In the genomic region with DNA sequence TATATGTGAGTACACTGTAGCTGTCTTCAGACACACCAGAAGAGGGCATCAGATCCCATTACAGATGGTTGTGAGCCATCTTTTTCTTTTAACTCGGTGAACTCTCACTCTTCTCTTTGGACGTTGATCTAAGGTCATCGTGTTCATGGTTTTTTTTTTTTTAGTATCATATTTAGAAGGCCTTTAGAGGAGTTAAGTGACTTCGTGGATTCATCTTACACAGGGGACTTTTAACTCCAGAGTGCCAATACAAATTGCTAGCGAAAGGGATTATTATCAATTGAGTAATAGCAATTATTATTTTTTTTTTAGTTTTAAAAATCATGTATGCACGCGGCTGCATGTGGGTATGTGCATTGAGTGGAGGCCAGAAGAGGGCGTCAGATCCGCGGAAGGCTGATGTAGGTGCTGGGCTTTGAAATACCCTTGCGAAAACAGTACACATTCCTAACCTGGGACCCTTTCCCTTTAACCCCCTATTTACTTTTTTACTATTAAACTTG, we compare ENCODE assay signal across 8 mouse cellular contexts. TPM values are rescaled to one million over a fixed set of nuclear protein-coding genes. Genes with fewer than 3 reads are reported as not detected.
DNase-seq lines count a peak whose midpoint lies in the region; ATAC-seq and TF ChIP-seq lines count a peak whose summit lies in the region.

No protein-coding gene starts in this region.

- H3K27me3 ChIP-seq in forebrain, embryonic 11.5 days (ENCODE audit: control insufficient read depth, insufficient read depth, low read length), result no peaks in the 10 kb centered on the region
- H3K27me3 ChIP-seq in intestine, embryonic 15.5 days (replicated peaks), result no peaks in the 10 kb centered on the region

- TF ChIP-seq CTCF in layer of hippocampus, adult 2 months (conservative IDR thresholded peaks at IDR 0.05), result peak; percentile 74
- TF ChIP-seq CTCF in lung, adult 2 months (IDR thresholded peaks at IDR 0.05; ENCODE audit: insufficient read depth, low read length), result peak; percentile 42; the same call in 1 of the 2 replicates

- ATAC-seq in forebrain, embryonic 11.5 days (replicated peaks; ENCODE audit: low FRiP score), result peak; percentile 85
- peak; percentile 87 for ATAC-seq in intestine, embryonic 15.5 days

- H3K4me3 ChIP-seq in layer of hippocampus, adult 2 months, result peak overlapping the region; percentile 61
- peak overlapping the region; percentile 56; the same call in 1 of the 2 replicates for H3K4me3 ChIP-seq in forebrain, embryonic 11.5 days (ENCODE audit: low read depth, low read length)
- peak overlapping the region; percentile 58 for H3K4me3 ChIP-seq in intestine, embryonic 15.5 days (replicated peaks)
- H3K4me3 ChIP-seq in lung, adult 2 months (replicated peaks; ENCODE audit: extremely low read depth, low read depth, low read length), result peak overlapping the region; percentile 36

- H3K4me2 ChIP-seq in forebrain, embryonic 11.5 days (ENCODE audit: low read depth, low read length, severe bottlenecking), result peak overlapping the region; percentile 53
- H3K4me2 ChIP-seq in intestine, embryonic 15.5 days (replicated peaks), result peak overlapping the region; percentile 69

- no peaks in the 10 kb centered on the region for H3K4me1 ChIP-seq in forebrain, embryonic 11.5 days (replicated peaks; ENCODE audit: control insufficient read depth, insufficient read depth, low read length)
- H3K4me1 ChIP-seq in intestine, embryonic 15.5 days (replicated peaks), result no peaks in the 10 kb centered on the region
- H3K4me1 ChIP-seq in lung, adult 2 months (ENCODE audit: control insufficient read depth, insufficient read depth, low read length), result no peaks in the 10 kb centered on the region

- no peak for TF ChIP-seq POLR2A in lung, adult 2 months (IDR thresholded peaks at IDR 0.05; ENCODE audit: borderline replicate concordance, extremely low read depth, low read depth, low read length)

- DNase-seq in layer of hippocampus, adult 2 months (ENCODE audit: low spot score in 2 of 2), result peak in 1 of 2 experiments; percentile 46
- no peak for DNase-seq in layer of hippocampus, adult 9-10 months (ENCODE audit: low spot score)
- peak; percentile 5 for DNase-seq in WW6 (ENCODE audit: low read depth, low spot score)
- no peak for DNase-seq in forebrain, embryonic 11.5 days (ENCODE audit: low spot score)
- no peak for DNase-seq in lung, adult 2 months
- peak; percentile 63 to 72 for DNase-seq in right cerebral cortex, postnatal 10 days (ENCODE audit: low spot score in 2 of 2)
- DNase-seq in ovary, adult 18-20 months (ENCODE audit: low spot score), result no peak

- peak overlapping the region; percentile 84 for H3K27ac ChIP-seq in layer of hippocampus, adult 2 months
- peak overlapping the region; percentile 82 for H3K27ac ChIP-seq in forebrain, embryonic 11.5 days (ENCODE audit: low read depth, low read length)
- H3K27ac ChIP-seq in intestine, embryonic 15.5 days, result peak overlapping the region; percentile 81

- H3K9me3 ChIP-seq in forebrain, embryonic 11.5 days (ENCODE audit: control insufficient read depth, low read length), result no peaks in the 10 kb centered on the region
- no peaks in the 10 kb centered on the region for H3K9me3 ChIP-seq in intestine, embryonic 15.5 days

- 4% methylated on average over 11 of the region's 11 CpGs for WGBS in forebrain, embryonic 11.5 days
- WGBS in intestine, embryonic 15.5 days, result 4% methylated on average over 11 of the region's 11 CpGs
- WGBS in lung, adult 2 months, result 2% methylated on average over 11 of the region's 11 CpGs

- no peaks in the 10 kb centered on the region for H3K36me3 ChIP-seq in forebrain, embryonic 11.5 days (ENCODE audit: control insufficient read depth, insufficient read depth, low read length)
- H3K36me3 ChIP-seq in intestine, embryonic 15.5 days, result no peaks in the 10 kb centered on the region

- peak overlapping the region; percentile 88 for H3K9ac ChIP-seq in forebrain, embryonic 11.5 days (ENCODE audit: low read length)
- H3K9ac ChIP-seq in intestine, embryonic 15.5 days, result no peak overlapping the region

RNA-seq across cellular contexts. Expression of gene Xrcc5, which starts 0.5 kb away (rescaled TPM):
- total RNA-seq in layer of hippocampus, adult 2 months (2021), result 10 to 100 TPM; 14.2 to 14.8 TPM
- 51.9 and 53.3 TPM in 2 replicates for polyA plus RNA-seq in forebrain, embryonic 11.5 days (2014; fragmentation: Nextera tagmentation; extraction: Ambion mirVana)
- polyA plus RNA-seq in intestine, embryonic 15.5 days (2015; fragmentation: Nextera tagmentation; extraction: Ambion mirVana), result 36.7 and 39.2 TPM in 2 replicates
- polyA plus RNA-seq in lung, adult 2 months (2012; rRNA removed), result 2.3 and 3.6 TPM in 2 replicates

RNA-seq across cellular contexts. Expression of gene Tmem169, which starts 22.6 kb away (rescaled TPM):
- 10 to 100 TPM; 13.6 to 17.1 TPM for total RNA-seq in layer of hippocampus, adult 2 months (2021)
- 11.9 and 12.4 TPM in 2 replicates for polyA plus RNA-seq in forebrain, embryonic 11.5 days (2014; fragmentation: Nextera tagmentation; extraction: Ambion mirVana)
- polyA plus RNA-seq in intestine, embryonic 15.5 days (2015; fragmentation: Nextera tagmentation; extraction: Ambion mirVana), result 2.8 and 3.0 TPM in 2 replicates
- 0.03 and 0.05 TPM in 2 replicates for polyA plus RNA-seq in lung, adult 2 months (2012; rRNA removed)

RNA-seq across cellular contexts. Expression of gene Pecr, which starts 22.6 kb away (rescaled TPM):
- total RNA-seq in layer of hippocampus, adult 2 months (2021), result 1 to 10 TPM; 5.4 to 6.7 TPM
- 14.5 and 16.8 TPM in 2 replicates for polyA plus RNA-seq in forebrain, embryonic 11.5 days (2014; fragmentation: Nextera tagmentation; extraction: Ambion mirVana)
- 57.7 and 65.5 TPM in 2 replicates for polyA plus RNA-seq in intestine, embryonic 15.5 days (2015; fragmentation: Nextera tagmentation; extraction: Ambion mirVana)
- 3.7 and 4.6 TPM in 2 replicates for polyA plus RNA-seq in lung, adult 2 months (2012; rRNA removed)

Comparison
In these comparisons a context has a peak if more than half of its experiments do, and no peak if none do; other contexts are left out.
1. DNase-seq: peak in WW6 (single experiment) and right cerebral cortex, postnatal 10 days (2 of 2); none in layer of hippocampus, adult 9-10 months (single experiment), forebrain, embryonic 11.5 days (single experiment), lung, adult 2 months (single experiment) and ovary, adult 18-20 months (single experiment).
2. Peak in every context shown above with its lines, with median percentiles within 50 percentile points of each other: H3K27ac ChIP-seq and H3K4me3 ChIP-seq.